Mouse (Mus musculus): ENCODE data around the gene Arap2. TPM values are rescaled to one million over a fixed set of nuclear protein-coding genes. Genes with fewer than 3 reads are reported as not detected.

The Arap2 gene
- polyA plus RNA-seq, 1 experiment from 2014 or later, result 2.8 TPM

DNA sequence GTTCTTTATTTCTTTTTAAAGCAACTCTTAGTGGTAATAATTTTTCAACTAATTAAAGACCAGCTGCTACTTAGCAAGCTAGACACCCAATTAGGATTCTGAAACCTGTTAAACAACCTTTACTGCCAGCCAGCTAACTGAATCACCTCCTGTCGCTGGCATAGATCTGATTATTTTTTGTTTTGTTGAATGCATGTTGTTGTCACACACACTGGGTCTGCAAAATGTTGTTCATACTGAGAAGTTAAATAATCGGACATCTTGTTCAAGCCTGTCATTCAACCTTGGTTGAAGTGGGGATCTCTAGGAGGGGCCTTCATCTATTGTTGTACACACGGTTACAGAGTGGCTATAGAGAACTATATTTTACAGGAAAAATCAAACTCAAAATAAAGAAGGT is 184.3 kb downstream of the Arap2 start:
- ATAC-seq, result no peak
- 68% methylated on average over 3 of the region's 3 CpGs for WGBS (ENCODE audit: insufficient replicate concordance)
- Histone ChIP-seq H3K27ac (no peak overlapping the region), H3K4me2 (no peak overlapping the region), H3K36me3 (no peaks in the 10 kb centered on the region), H3K9ac (no peak overlapping the region), H3K4me3 (no peak overlapping the region), H3K9me3 (replicated peaks) (no peaks in the 10 kb centered on the region), H3K27me3 (replicated peaks) (no peaks in the 10 kb centered on the region), H3K4me1 (no peaks in the 10 kb centered on the region)

DNA sequence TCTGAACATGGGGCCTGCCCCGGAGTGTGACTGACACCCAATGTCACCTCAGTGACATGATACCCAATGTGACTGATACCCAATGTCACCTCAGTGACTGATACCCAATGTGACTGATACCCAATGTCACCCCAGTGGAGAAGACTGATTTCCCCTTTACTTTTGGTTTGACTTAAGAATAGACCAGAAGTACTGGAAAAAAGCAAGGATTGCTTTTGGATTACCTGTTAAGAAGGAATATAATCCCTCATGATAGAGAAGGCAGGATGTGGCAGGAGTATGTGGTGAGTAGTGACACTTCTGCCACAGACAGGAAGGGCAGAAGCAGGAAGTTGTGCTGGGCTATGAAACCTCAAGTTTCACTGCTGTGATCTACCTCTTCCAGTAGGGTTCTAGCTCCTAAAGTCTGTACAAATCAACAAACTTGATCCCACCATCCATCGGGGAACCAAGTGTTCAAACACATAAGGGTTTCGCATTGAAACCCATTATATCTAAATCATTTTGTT is 191.6 kb downstream of the Arap2 start:
- Histone ChIP-seq H3K36me3 (no peaks in the 10 kb centered on the region), H3K4me1 (no peaks in the 10 kb centered on the region), H3K9me3 (replicated peaks) (no peaks in the 10 kb centered on the region), H3K9ac (no peak overlapping the region), H3K27ac (no peak overlapping the region), H3K4me3 (no peak overlapping the region), H3K27me3 (replicated peaks) (no peaks in the 10 kb centered on the region), H3K4me2 (no peak overlapping the region)
- WGBS (ENCODE audit: insufficient replicate concordance), result 67% methylated on average over 3 of the region's 3 CpGs
- no peak for ATAC-seq

Other genes starting within 250 kb of the Arap2 start
- not detected in 2 replicates for gene Dthd1, start 47.7 kb upstream of the Arap2 start, polyA plus RNA-seq (2016; fragmentation: Nextera tagmentation; extraction: Ambion mirVana)

Data from liver, embryonic 12.5 days (tissue).